Mouse (Mus musculus) megakaryocyte-erythroid progenitor cell, adult 5-6 weeks (primary cell): Measurements from ENCODE around the gene Phex. TPM values are rescaled to one million over a fixed set of nuclear protein-coding genes. Genes with fewer than 3 reads are reported as not detected.

Experiments
- total RNA-seq, 2 experiments: library from RNA; stranded (forward) in 1 of 2; stranded (reverse) in 1 of 2; fragments of 200-1000, 215-1000 nt in 1 of 2; fragments of >200 nt in 1 of 2; fragmentation: Nextera tagmentation in 1 of 2; gene quantifications; 2 replicates each; pipeline ENCODE4 v1.2.3; 2014 to 2017

Phex gene
- total RNA-seq, 2 experiments from 2014 or later = 0.35 TPM; not detected in 1

Other genes with a start within 250 kb of the Phex start
- gene Sms, start 77.0 kb upstream of the Phex start, total RNA-seq (2014; fragmentation: Nextera tagmentation) = 41.1 and 47.1 TPM in 2 replicates
- gene Sms, start 77.0 kb upstream of the Phex start, total RNA-seq (2017) = 73.1 and 98.1 TPM in 2 replicates
- 7.1 TPM in 1 of 2 replicates, not detected in the other for gene Yy2, start 153.7 kb upstream of the Phex start, total RNA-seq (2014; fragmentation: Nextera tagmentation)
- gene Yy2, start 153.7 kb upstream of the Phex start, total RNA-seq (2017) = 1.9 and 5.2 TPM in 2 replicates
- 16.1 and 19.5 TPM in 2 replicates for gene Mbtps2, start 183.4 kb upstream of the Phex start, total RNA-seq (2014; fragmentation: Nextera tagmentation)
- 9.6 and 11.6 TPM in 2 replicates for gene Mbtps2, start 183.4 kb upstream of the Phex start, total RNA-seq (2017)